In the genomic region with DNA sequence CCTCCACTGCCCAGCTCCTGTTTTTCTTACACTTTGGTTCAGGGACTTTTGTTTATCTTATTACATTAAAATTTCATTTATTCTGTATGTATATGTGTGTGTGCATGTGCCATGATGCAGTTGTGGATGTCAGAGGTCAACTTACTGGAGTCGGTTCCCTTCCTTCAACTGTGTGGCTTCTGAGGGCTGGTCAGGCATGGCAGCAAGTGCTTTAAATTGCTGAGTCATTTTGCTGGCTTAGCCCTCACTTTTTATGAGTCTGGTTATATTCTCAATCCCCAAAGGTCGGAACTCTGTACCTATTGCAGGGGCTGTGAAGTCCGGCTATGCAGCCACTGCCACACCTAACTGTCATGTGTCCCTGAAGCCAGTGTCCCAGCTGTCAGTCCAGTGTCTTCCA, we compare ENCODE assay signal across 25 mouse cellular contexts. TPM values are rescaled to one million over a fixed set of nuclear protein-coding genes. Genes with fewer than 3 reads are reported as not detected.
DNase-seq lines count a peak whose midpoint lies in the region; ATAC-seq and TF ChIP-seq lines count a peak whose summit lies in the region.
"Had no signal": no experiment of that assay in that cellular context is flagged by ENCODE, and none has a peak within 500 bp of the region (broad histone marks: within the 10 kb centered on the region; RNA-seq: fewer than 3 reads in every experiment).

No protein-coding gene starts in this region.

- no peak overlapping the region for H3ac ChIP-seq in C2C12 (ENCODE audit: control insufficient read depth, insufficient read length, low read depth)

- no peak overlapping the region for H3K27ac ChIP-seq in CH12.LX (ENCODE audit: insufficient read depth, low read depth)
- H3K27ac ChIP-seq in intestine, embryonic 16.5 days (ENCODE audit: low read length) = no peak overlapping the region
- no peak overlapping the region for H3K27ac ChIP-seq in intestine, postnatal 0 days (ENCODE audit: low read depth, low read length)

- dilution Hi-C loops in CH12.LX (cut with MboI; ENCODE audit: extremely low pct_ligation_motif_present, extremely low pct_unique_long_range_greater_than_20kb, low sequenced_read_pairs) = no loop called here

- no peak overlapping the region for H3K9ac ChIP-seq in CH12.LX (ENCODE audit: insufficient read depth, low read depth)
- no peak overlapping the region for H3K9ac ChIP-seq in intestine, embryonic 16.5 days (ENCODE audit: low read depth, low read length)
- no peak overlapping the region for H3K9ac ChIP-seq in intestine, postnatal 0 days (ENCODE audit: low read depth, low read length)

- no peak for TF ChIP-seq RAD21 in CH12.LX (IDR thresholded peaks at IDR 0.05; ENCODE audit: low read depth, low read length)

- H3K4me1 ChIP-seq in CH12.LX (ENCODE audit: control insufficient read depth in 1 of 2, insufficient read depth in 2 of 2) = peaks cover 13 to 23% of the 10 kb centered on the region in 2 experiments
- no peaks in the 10 kb centered on the region for H3K4me1 ChIP-seq in intestine, embryonic 16.5 days (ENCODE audit: control insufficient read depth, insufficient read depth, low read length)
- no peaks in the 10 kb centered on the region for H3K4me1 ChIP-seq in intestine, postnatal 0 days (replicated peaks; ENCODE audit: control insufficient read depth, insufficient read depth, low read length)

- H3K9me3 ChIP-seq in CH12.LX (replicated peaks; ENCODE audit: low read length) = no peaks in the 10 kb centered on the region
- H3K9me3 ChIP-seq in intestine, embryonic 16.5 days (ENCODE audit: control insufficient read depth, low read length) = no peaks in the 10 kb centered on the region
- no peaks in the 10 kb centered on the region for H3K9me3 ChIP-seq in intestine, postnatal 0 days (ENCODE audit: control insufficient read depth)
- H3K9me3 ChIP-seq: G1E had no signal

- 72% methylated on average over 3 of the region's 3 CpGs for WGBS in intestine, embryonic 16.5 days
- 53% methylated on average over 3 of the region's 3 CpGs for WGBS in intestine, postnatal 0 days

- no peak for TF ChIP-seq CTCF in C2C12 (IDR thresholded peaks at IDR 0.05; ENCODE audit: control insufficient read depth, insufficient read depth, insufficient read length)
- no peak for TF ChIP-seq CTCF in CH12.LX (conservative IDR thresholded peaks at IDR 0.05 in 1 of 2, IDR thresholded peaks at IDR 0.05 in 1 of 2; ENCODE audit: low read depth in 2 of 2, low read length in 2 of 2)
- TF ChIP-seq CTCF in intestine, postnatal 0 days (IDR thresholded peaks at IDR 0.05; ENCODE audit: low read depth) = no peak

- in situ Hi-C loops in CH12.LX (cut with MboI; ENCODE audit: low pct_ligation_motif_present, low pct_unique_long_range_greater_than_20kb, low sequenced_read_pairs) = loop anchor here (5.0 kb wide), 1 partner anchor 39 kb away; no protein-coding TSS in a partner anchor

- DNase-seq in 416B (ENCODE audit: low read depth) (peak; percentile 70), CH12.LX (ENCODE audit: extremely low read depth) (no peak)
- DNase-seq in layer of hippocampus, adult 11-12 months (ENCODE audit: low spot score) = no peak
- DNase-seq in c-Kit-positive CD71-positive TER-119-positive erythroid progenitor cells, embryonic 14.5 days (ENCODE audit: low spot score) = no peak
- DNase-seq: adrenal gland, adult 2 months; adrenal gland, adult 8-10 months; adrenal gland, postnatal 10 days; adrenal gland, postnatal 14 days; adrenal gland, postnatal 25 days; adrenal gland, postnatal 36 days; B cell, adult 2 months; cerebellum, adult 11 months; cerebellum, adult 11-12 months; cerebellum, adult 18-20 months; cerebellum, adult 2 months; cerebellum, adult 8-10 months; cerebellum, adult 9-10 months had no signal

- H3K79me2 ChIP-seq in C2C12 (ENCODE audit: control insufficient read depth, insufficient read depth) (no peaks in the 10 kb centered on the region), CH12.LX (replicated peaks; ENCODE audit: control insufficient read depth, extremely low read depth, insufficient read depth, poor library complexity, severe bottlenecking) (no peaks in the 10 kb centered on the region)

- H3K79me3 ChIP-seq in C2C12 (ENCODE audit: low read depth) = no peaks in the 10 kb centered on the region

- TF ChIP-seq EP300 in CH12.LX (IDR thresholded peaks at IDR 0.05; ENCODE audit: low read length) = no peak

- ATAC-seq in erythroblast, adult 5-6 weeks (replicated peaks; ENCODE audit: low FRiP score, poor library complexity, severe bottlenecking) = peak; percentile 47; the same call in 1 of the 2 replicates
- no peak for ATAC-seq in intestine, embryonic 16.5 days
- ATAC-seq in intestine, postnatal 0 days = no peak
- ATAC-seq: activated CD4-positive, CD25-positive, alpha-beta regulatory T cell, adult 4 months; CD4-positive, CD25-positive, alpha-beta regulatory T cell, adult 4 months; Patski had no signal

- H3K27me3 ChIP-seq in C2C12 (ENCODE audit: control insufficient read depth, insufficient read depth, insufficient read length) (no peaks in the 10 kb centered on the region), CH12.LX (replicated peaks) (peaks cover 18% of the 10 kb centered on the region)
- peaks cover 12% of the 10 kb centered on the region; the same call in 1 of the 2 replicates for H3K27me3 ChIP-seq in intestine, embryonic 16.5 days (replicated peaks; ENCODE audit: control insufficient read depth, insufficient read depth, low read length)
- H3K27me3 ChIP-seq in intestine, postnatal 0 days (replicated peaks; ENCODE audit: control insufficient read depth, insufficient read depth, low read length) = peaks cover 14% of the 10 kb centered on the region
- H3K27me3 ChIP-seq: Patski had no signal

- no peaks in the 10 kb centered on the region for H3K36me3 ChIP-seq in C2C12 (ENCODE audit: control insufficient read depth, insufficient read depth)
- H3K36me3 ChIP-seq in CH12.LX (replicated peaks in 1 of 2; ENCODE audit: control insufficient read depth in 1 of 2, insufficient read depth in 1 of 2, low read length in 1 of 2) = peaks cover 4 to 5% of the 10 kb centered on the region in 2 experiments
- no peaks in the 10 kb centered on the region; the same call in 1 of the 2 replicates for H3K36me3 ChIP-seq in intestine, embryonic 16.5 days (ENCODE audit: control insufficient read depth, insufficient read depth, low read length)
- H3K36me3 ChIP-seq in intestine, postnatal 0 days (ENCODE audit: control insufficient read depth, insufficient read depth) = peaks cover 12% of the 10 kb centered on the region; the same call in 1 of the 2 replicates
- H3K36me3 ChIP-seq: G1E had no signal

- no peak for TF ChIP-seq POLR2A in CH12.LX (IDR thresholded peaks at IDR 0.05; ENCODE audit: low read depth, low read length)

- H3K4me2 ChIP-seq in CH12.LX (ENCODE audit: insufficient read depth, low read depth, poor library complexity, severe bottlenecking) = no peak overlapping the region
- no peak overlapping the region for H3K4me2 ChIP-seq in intestine, embryonic 16.5 days (ENCODE audit: low read depth, low read length)
- no peak overlapping the region for H3K4me2 ChIP-seq in intestine, postnatal 0 days (replicated peaks; ENCODE audit: low read depth)

- H3K4me3 ChIP-seq in C2C12 (ENCODE audit: insufficient read depth, poor library complexity, severe bottlenecking) (no peak overlapping the region), CH12.LX (replicated peaks in 1 of 3; ENCODE audit: low read depth in 2 of 3, low read length in 2 of 3, poor library complexity in 1 of 3) (no peak overlapping the region)
- H3K4me3 ChIP-seq in intestine, embryonic 16.5 days (ENCODE audit: low read length) = no peak overlapping the region
- no peak overlapping the region for H3K4me3 ChIP-seq in intestine, postnatal 0 days (ENCODE audit: low read depth, low read length)

TF ChIP-seq in C2C12, 6 proteins besides CTCF, POLR2A, EP300 and RAD21:
- TF ChIP-seq MAX (IDR thresholded peaks at IDR 0.05) (peak; percentile 81), MYOG (IDR thresholded peaks at IDR 0.05; ENCODE audit: control insufficient read depth, extremely low read depth, insufficient read length) (no peak)

TF ChIP-seq in CH12.LX, 34 proteins besides CTCF, POLR2A, EP300 and RAD21:
- peak; percentile 46; the same call in 1 of the 2 replicates for TF ChIP-seq MAFK (IDR thresholded peaks at IDR 0.05; ENCODE audit: insufficient replicate concordance, low read length)
- no peak for TF ChIP-seq ZMIZ1 (IDR thresholded peaks at IDR 0.05; ENCODE audit: low read depth, low read length)
- TF ChIP-seq PAX5 (IDR thresholded peaks at IDR 0.05; ENCODE audit: low read length) = no peak
- no peak for TF ChIP-seq E2F4 (IDR thresholded peaks at IDR 0.05; ENCODE audit: insufficient replicate concordance, low read depth, low read length)
- no peak for TF ChIP-seq NRF1 (IDR thresholded peaks at IDR 0.05; ENCODE audit: low read depth, low read length)
- TF ChIP-seq ELF1 (IDR thresholded peaks at IDR 0.05; ENCODE audit: low read depth, low read length) = no peak
- TF ChIP-seq CHD1 (IDR thresholded peaks at IDR 0.05; ENCODE audit: low read depth, low read length) = no peak

RNA-seq across cellular contexts. Expression of gene Calcoco1, which starts 19.0 kb away (rescaled TPM):
- polyA plus RNA-seq in C2C12 (2012; fragmentation: generic; extraction: Trizol) (25.7 TPM), CH12.LX (2012; ENCODE audit: insufficient read length, low read depth) (7.6 and 9.7 TPM in 2 replicates)
- total RNA-seq in CH12.LX (2012; rRNA removed) (2.7 and 8.5 TPM in 2 replicates), CH12.LX (2014; rRNA removed) (3.6 and 4.5 TPM in 2 replicates)
- total RNA-seq in erythroblast, adult 5-6 weeks (2015; ENCODE audit: low replicate concordance) = 122 and 194 TPM in 2 replicates
- 216 and 452 TPM in 2 replicates for total RNA-seq in erythroblast, adult 5-6 weeks (2017; ENCODE audit: low replicate concordance)
- 26.5 and 27.0 TPM in 2 replicates for polyA plus RNA-seq in intestine, embryonic 16.5 days (2015; fragmentation: Nextera tagmentation; extraction: Ambion mirVana)
- 14.2 and 14.4 TPM in 2 replicates for polyA plus RNA-seq in intestine, postnatal 0 days (2015; fragmentation: Nextera tagmentation; extraction: Ambion mirVana)

RNA-seq across cellular contexts. Expression of gene Atp5g2, which starts 30.8 kb away (rescaled TPM):
- polyA plus RNA-seq in C2C12 (2012; fragmentation: generic; extraction: Trizol) (933 TPM), CH12.LX (2012; ENCODE audit: insufficient read length, low read depth) (33.9 and 35.0 TPM in 2 replicates)
- total RNA-seq in CH12.LX (2012; rRNA removed) (571 and 589 TPM in 2 replicates), CH12.LX (2014; rRNA removed) (281 and 297 TPM in 2 replicates)
- total RNA-seq in erythroblast, adult 5-6 weeks (2015; ENCODE audit: low replicate concordance) = 22.6 and 29.2 TPM in 2 replicates
- 9.0 and 15.5 TPM in 2 replicates for total RNA-seq in erythroblast, adult 5-6 weeks (2017; ENCODE audit: low replicate concordance)
- polyA plus RNA-seq in intestine, embryonic 16.5 days (2015; fragmentation: Nextera tagmentation; extraction: Ambion mirVana) = 55.5 and 77.3 TPM in 2 replicates
- 74.5 and 77.9 TPM in 2 replicates for polyA plus RNA-seq in intestine, postnatal 0 days (2015; fragmentation: Nextera tagmentation; extraction: Ambion mirVana)

Comparison
In these comparisons a context has a peak if more than half of its experiments do, and no peak if none do; other contexts are left out.
1. RNA of gene Atp5g2, which starts 30.8 kb away (polyA plus RNA-seq): 933 TPM in C2C12 (single experiment); 74.5 to 77.9 TPM in intestine, postnatal 0 days, 55.5 to 77.3 TPM in intestine, embryonic 16.5 days and 33.9 to 35.0 TPM in CH12.LX; every median in the first group is over 10 times any median in the second.